Mouse (Mus musculus): ENCODE measurements at regions not wholly inside any gene's neighbourhood (a gene's known extent, or its start where the extent isn't known, plus 50 kb on each side); places are given as distances from the start of the nearest gene placed in this dataset.
A peak's percentile ranks its signal among the peaks of the same experiment; 100 is the strongest.

GRCm38 (mm10) chr2:116942321-116942791, 63.9 kb downstream of the Tmco5 start:
- no peak for DNase-seq (ENCODE audit: low spot score)

GRCm38 (mm10) chr2:116948538-116948937, 70.0 kb downstream of the Tmco5 start:
- no peak for DNase-seq (ENCODE audit: low spot score)

- no peak for DNase-seq (ENCODE audit: low spot score)
Measured at GRCm38 (mm10) chr2:116949741-116950140, 71.2 kb downstream of the Tmco5 start.

GRCm38 (mm10) chr2:116950154-116950553, 71.7 kb downstream of the Tmco5 start:
- DNase-seq (ENCODE audit: low spot score) = no peak

- no peak for DNase-seq (ENCODE audit: low spot score)
Measured at GRCm38 (mm10) chr2:116951481-116951880, 73.0 kb downstream of the Tmco5 start.

GRCm38 (mm10) chr2:116954280-116954679, 75.8 kb downstream of the Tmco5 start:
- no peak for DNase-seq (ENCODE audit: low spot score)

- no peak for DNase-seq (ENCODE audit: low spot score)
Measured at GRCm38 (mm10) chr2:116954896-116955295, 76.4 kb downstream of the Tmco5 start.

GRCm38 (mm10) chr2:116963116-116963873, 84.8 kb downstream of the Tmco5 start:
- no peak for DNase-seq (ENCODE audit: low spot score)

GRCm38 (mm10) chr2:116966266-116966665, 87.8 kb downstream of the Tmco5 start:
- DNase-seq (ENCODE audit: low spot score) = no peak

- no peak for DNase-seq (ENCODE audit: low spot score)
Measured at GRCm38 (mm10) chr2:116971666-116972613, 93.4 kb downstream of the Tmco5 start.

GRCm38 (mm10) chr2:116972614-116972985, 94.1 kb downstream of the Tmco5 start:
- no peak for DNase-seq (ENCODE audit: low spot score)

GRCm38 (mm10) chr2:116973441-116973840, 95.0 kb downstream of the Tmco5 start:
- no peak for DNase-seq (ENCODE audit: low spot score)

GRCm38 (mm10) chr2:116974152-116974551, 95.7 kb downstream of the Tmco5 start:
- DNase-seq (ENCODE audit: low spot score) = no peak

GRCm38 (mm10) chr2:116974569-116975060, 96.1 kb downstream of the Tmco5 start:
- no peak for DNase-seq (ENCODE audit: low spot score)

- no peak for DNase-seq (ENCODE audit: low spot score)
Measured at GRCm38 (mm10) chr2:116975091-116975600, 96.7 kb downstream of the Tmco5 start.

- DNase-seq (ENCODE audit: low spot score) = peak; percentile 80
Measured at GRCm38 (mm10) chr2:116975601-116976431, 97.3 kb downstream of the Tmco5 start.

- DNase-seq (ENCODE audit: low spot score) = no peak
Measured at GRCm38 (mm10) chr2:116976432-116976750, 97.9 kb downstream of the Tmco5 start.

- DNase-seq (ENCODE audit: low spot score) = no peak
Measured at GRCm38 (mm10) chr2:116976951-116977503, 98.5 kb downstream of the Tmco5 start.

GRCm38 (mm10) chr2:116977771-116978600, 99.5 kb downstream of the Tmco5 start:
- DNase-seq (ENCODE audit: low spot score) = no peak

GRCm38 (mm10) chr2:116978809-116979208, 100.3 kb downstream of the Tmco5 start:
- DNase-seq (ENCODE audit: low spot score) = no peak

All from ovary, postnatal 36 days (tissue).